Mouse (Mus musculus): Measurements from ENCODE around the gene Ptpre. TPM values are rescaled to one million over a fixed set of nuclear protein-coding genes. Genes with fewer than 3 reads are reported as not detected.

Ptpre gene
- total and polyA plus RNA-seq, 3 experiments, result 2.3 to 6.9 (median 3.7) TPM

- no peaks in the 10 kb centered on the region for H3K9me3 ChIP-seq (replicated peaks; ENCODE audit: low read length)
- H3K79me2 ChIP-seq (replicated peaks; ENCODE audit: control insufficient read depth, extremely low read depth, insufficient read depth, poor library complexity, severe bottlenecking), result no peaks in the 10 kb centered on the region
- TF ChIP-seq NELFE (IDR thresholded peaks at IDR 0.05; ENCODE audit: low read depth, low read length) (no peak), RCOR1 (conservative IDR thresholded peaks at IDR 0.05; ENCODE audit: low read depth, low read length) (no peak), MYC (IDR thresholded peaks at IDR 0.05; ENCODE audit: low read depth, low read length) (no peak), GABPA (IDR thresholded peaks at IDR 0.05; ENCODE audit: insufficient replicate concordance, low read depth, low read length) (no peak), MEF2A (IDR thresholded peaks at IDR 0.05; ENCODE audit: borderline replicate concordance, low read depth, low read length) (no peak), CHD2 (IDR thresholded peaks at IDR 0.05; ENCODE audit: low read length) (no peak), RAD21 (IDR thresholded peaks at IDR 0.05; ENCODE audit: low read depth, low read length) (no peak), ZNF384 (IDR thresholded peaks at IDR 0.05; ENCODE audit: low read depth, low read length) (no peak), POLR2AphosphoS2 (IDR thresholded peaks at IDR 0.05; ENCODE audit: low read depth, low read length) (no peak)
- peaks cover 15 to 47% of the 10 kb centered on the region in 2 experiments for H3K36me3 ChIP-seq (replicated peaks in 1 of 2; ENCODE audit: control insufficient read depth in 1 of 2, insufficient read depth in 1 of 2, low read length in 1 of 2)
- no peak overlapping the region for H3K27ac ChIP-seq (ENCODE audit: insufficient read depth, low read depth)
- in situ Hi-C loops (cut with MboI; ENCODE audit: low pct_ligation_motif_present, low pct_unique_long_range_greater_than_20kb, low sequenced_read_pairs), result loop anchor here (10.0 kb wide), 1 partner anchor 169 kb away; no protein-coding TSS in a partner anchor
- no peak overlapping the region for H3K4me3 ChIP-seq (replicated peaks in 1 of 3; ENCODE audit: low read depth in 2 of 3, low read length in 2 of 3, poor library complexity in 1 of 3)
- no peaks in the 10 kb centered on the region for H3K27me3 ChIP-seq (replicated peaks)
- dilution Hi-C loops (cut with MboI; ENCODE audit: extremely low pct_ligation_motif_present, extremely low pct_unique_long_range_greater_than_20kb, low sequenced_read_pairs), result no loop called here
- H3K9ac ChIP-seq (ENCODE audit: insufficient read depth, low read depth), result no peak overlapping the region
- DNase-seq (ENCODE audit: extremely low read depth), result no peak
- peaks cover 4 to 27% of the 10 kb centered on the region in 2 experiments; a peak in 3 of 4 replicates for H3K4me1 ChIP-seq (ENCODE audit: control insufficient read depth in 1 of 2, insufficient read depth in 2 of 2)
- no peak overlapping the region for H3K4me2 ChIP-seq (ENCODE audit: insufficient read depth, low read depth, poor library complexity, severe bottlenecking)
Measured at GRCm38 (mm10) chr7:135664211-135664610, 126.9 kb downstream of the Ptpre start.

GRCm38 (mm10) chr7:135666314-135666713, 129.0 kb downstream of the Ptpre start:
- in situ Hi-C loops (cut with MboI; ENCODE audit: low pct_ligation_motif_present, low pct_unique_long_range_greater_than_20kb, low sequenced_read_pairs), result loop anchor here (10.0 kb wide), 1 partner anchor 172 kb away; no protein-coding TSS in a partner anchor
- Histone ChIP-seq H3K36me3 (replicated peaks in 1 of 2; ENCODE audit: control insufficient read depth in 1 of 2, insufficient read depth in 1 of 2, low read length in 1 of 2) (peaks cover 17 to 48% of the 10 kb centered on the region in 2 experiments), H3K4me2 (ENCODE audit: insufficient read depth, low read depth, poor library complexity, severe bottlenecking) (no peak overlapping the region), H3K79me2 (replicated peaks; ENCODE audit: control insufficient read depth, extremely low read depth, insufficient read depth, poor library complexity, severe bottlenecking) (no peaks in the 10 kb centered on the region), H3K9ac (ENCODE audit: insufficient read depth, low read depth) (no peak overlapping the region), H3K4me3 (replicated peaks in 1 of 3; ENCODE audit: low read depth in 2 of 3, low read length in 2 of 3, poor library complexity in 1 of 3) (no peak overlapping the region), H3K27ac (ENCODE audit: insufficient read depth, low read depth) (no peak overlapping the region), H3K27me3 (replicated peaks) (no peaks in the 10 kb centered on the region), H3K4me1 (ENCODE audit: control insufficient read depth in 1 of 2, insufficient read depth in 2 of 2) (peaks cover 4 to 21% of the 10 kb centered on the region in 2 experiments; a peak in 3 of 4 replicates), H3K9me3 (replicated peaks; ENCODE audit: low read length) (no peaks in the 10 kb centered on the region)
- no peak for DNase-seq (ENCODE audit: extremely low read depth)
- dilution Hi-C loops (cut with MboI; ENCODE audit: extremely low pct_ligation_motif_present, extremely low pct_unique_long_range_greater_than_20kb, low sequenced_read_pairs), result no loop called here
- TF ChIP-seq TBP (conservative IDR thresholded peaks at IDR 0.05; ENCODE audit: low read depth, low read length) (no peak), USF2 (conservative IDR thresholded peaks at IDR 0.05; ENCODE audit: low read depth, low read length) (no peak), MXI1 (IDR thresholded peaks at IDR 0.05; ENCODE audit: low read depth, low read length) (no peak), RCOR1 (conservative IDR thresholded peaks at IDR 0.05; ENCODE audit: low read depth, low read length) (no peak), BHLHE40 (IDR thresholded peaks at IDR 0.05; ENCODE audit: low read depth, low read length) (no peak), HCFC1 (IDR thresholded peaks at IDR 0.05; ENCODE audit: low read depth, low read length) (no peak), CTCF (conservative IDR thresholded peaks at IDR 0.05 in 1 of 2, IDR thresholded peaks at IDR 0.05 in 1 of 2; ENCODE audit: low read depth in 2 of 2, low read length in 2 of 2) (no peak), SIN3A (IDR thresholded peaks at IDR 0.05; ENCODE audit: low read length) (no peak)
